Mouse (Mus musculus): ENCODE data around the gene Ndufs3.

Gene Ndufs3

GRCm38 (mm10) chr2:90904076-90904855, at the start of gene Ndufs3, which contains the start of gene Kbtbd4:
TSS of gene Ndufs3 (minus strand) at chr2:90904827.
TSS of gene Kbtbd4 (plus strand) at chr2:90904740.
- peak; percentile 91 to 92 for DNase-seq

DNA sequence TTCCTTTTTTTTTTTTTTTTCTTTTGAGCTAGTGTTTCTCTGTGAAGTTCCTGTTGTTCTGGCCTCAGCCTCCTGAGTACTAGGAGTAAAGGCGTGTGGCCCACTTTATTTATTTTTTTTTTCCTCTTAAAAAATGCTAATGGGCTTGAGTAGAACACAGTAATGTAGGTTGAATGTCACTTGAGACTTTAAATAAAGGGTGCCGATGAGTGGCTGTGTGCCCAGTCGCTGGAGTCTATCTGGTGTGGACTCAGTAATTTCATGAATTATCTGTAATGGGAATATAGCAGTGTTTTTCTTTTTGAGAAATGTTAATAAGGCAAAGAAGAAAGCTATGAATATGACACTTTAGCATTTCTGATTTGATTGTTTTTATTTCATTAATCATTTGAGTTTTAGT, 48.8 kb upstream of the Ndufs3 start:
- no peak for DNase-seq

DNA sequence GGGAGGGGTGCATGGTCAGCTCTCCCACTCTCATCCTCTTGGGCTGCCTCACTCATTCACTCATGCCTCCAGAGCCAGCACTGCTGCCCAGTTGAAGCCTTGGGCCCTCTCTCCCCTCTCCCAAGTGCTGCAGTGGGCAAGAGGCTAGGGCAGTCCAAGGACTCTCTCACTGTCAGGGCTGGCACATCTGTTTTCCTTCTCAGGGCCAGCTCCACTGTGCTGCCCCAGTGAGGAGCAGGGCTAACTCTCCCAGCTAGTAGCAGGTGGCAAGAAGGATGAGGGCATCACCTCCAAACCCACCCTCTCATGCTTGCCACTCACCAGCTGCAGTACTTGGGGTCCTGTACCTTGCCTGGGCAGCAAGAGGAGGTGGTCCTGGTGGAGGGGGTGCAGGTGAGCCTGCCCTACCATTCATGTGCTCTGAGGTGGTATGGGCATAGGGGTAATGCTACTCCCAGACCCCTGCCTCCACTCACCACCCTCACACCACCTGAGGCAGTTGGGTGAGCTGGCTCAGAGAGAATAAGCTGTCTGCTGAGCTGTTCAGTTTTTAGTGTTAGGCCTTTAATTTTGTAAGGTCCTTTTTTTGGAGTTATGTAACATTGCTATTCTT, 46.1 kb upstream of the Ndufs3 start:
- DNase-seq, result no peak

GRCm38 (mm10) chr2:90950149-90950548, 45.5 kb upstream of the Ndufs3 start:
- no peak for DNase-seq

- no peak for DNase-seq
These were observed 37.1 kb upstream of the Ndufs3 start for GRCm38 (mm10) chr2:90941744-90942143.

- DNase-seq, result peak; percentile 84 to 92
These were observed 35.9 kb upstream of the Ndufs3 start, which contains the start of gene Celf1 for GRCm38 (mm10) chr2:90940233-90941229. TSS of gene Celf1 (plus strand) at chr2:90940382.

DNA sequence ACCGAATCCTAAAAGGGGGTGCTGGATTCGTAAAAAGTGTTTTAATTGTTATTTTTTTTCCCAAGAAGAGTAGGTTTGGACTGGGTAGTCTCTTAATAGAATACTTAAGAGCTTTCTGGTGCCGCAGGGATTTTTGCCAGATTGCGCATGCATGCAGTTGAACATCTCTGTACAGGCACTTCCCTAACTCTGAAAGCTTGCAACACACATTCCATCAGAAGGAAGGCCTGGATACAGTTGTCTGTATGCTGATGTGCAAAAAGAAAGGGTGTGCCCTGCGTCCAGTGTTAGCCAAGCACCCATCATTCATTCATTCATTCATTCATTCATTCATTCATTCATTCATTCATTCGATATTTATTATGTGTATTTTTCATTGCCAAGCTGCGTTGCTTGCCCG, 35.1 kb upstream of the Ndufs3 start:
- DNase-seq, result peak in 1 of 2 experiments; percentile 11

DNA sequence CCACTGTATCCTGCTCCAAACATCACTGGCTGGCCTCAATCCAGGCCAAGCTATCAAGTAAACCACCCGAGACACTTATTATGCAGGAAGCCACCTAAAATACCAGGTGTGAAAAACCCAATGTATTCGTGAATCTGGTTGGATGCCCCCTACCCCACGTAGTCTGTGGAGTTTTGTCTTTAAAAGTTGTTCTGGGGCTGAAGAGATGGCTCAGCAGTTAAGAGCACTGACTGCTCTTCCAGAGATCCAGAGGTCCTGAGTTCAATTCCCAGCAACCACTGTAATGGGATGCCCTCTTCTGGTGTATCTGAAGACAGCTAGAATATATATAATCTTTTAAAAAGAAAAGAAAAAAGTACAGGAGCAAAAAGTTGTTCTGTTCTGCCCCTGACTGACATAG, 33.7 kb upstream of the Ndufs3 start:
- DNase-seq, result no peak

- DNase-seq, result no peak
These were observed 27.6 kb upstream of the Ndufs3 start for GRCm38 (mm10) chr2:90932273-90932672.

DNA sequence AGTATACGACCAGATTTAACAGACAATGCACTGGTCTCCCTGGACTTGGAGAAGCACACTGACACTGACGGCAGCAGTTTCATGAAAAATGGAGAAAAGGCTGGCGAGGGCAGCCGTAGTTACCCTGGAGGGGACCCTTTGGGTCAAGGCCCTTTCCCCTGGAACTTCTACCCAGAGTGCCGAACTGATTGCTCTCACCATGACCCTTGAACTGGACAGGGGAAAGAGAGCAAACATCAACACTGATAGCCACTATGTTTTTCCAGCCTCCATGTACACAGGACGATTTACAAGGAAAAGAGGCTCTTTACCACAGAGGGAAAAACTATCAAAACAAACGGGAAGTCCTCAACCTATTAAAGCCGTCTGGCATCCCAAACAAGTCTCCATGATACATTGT, 27.2 kb upstream of the Ndufs3 start:
- no peak for DNase-seq

DNA sequence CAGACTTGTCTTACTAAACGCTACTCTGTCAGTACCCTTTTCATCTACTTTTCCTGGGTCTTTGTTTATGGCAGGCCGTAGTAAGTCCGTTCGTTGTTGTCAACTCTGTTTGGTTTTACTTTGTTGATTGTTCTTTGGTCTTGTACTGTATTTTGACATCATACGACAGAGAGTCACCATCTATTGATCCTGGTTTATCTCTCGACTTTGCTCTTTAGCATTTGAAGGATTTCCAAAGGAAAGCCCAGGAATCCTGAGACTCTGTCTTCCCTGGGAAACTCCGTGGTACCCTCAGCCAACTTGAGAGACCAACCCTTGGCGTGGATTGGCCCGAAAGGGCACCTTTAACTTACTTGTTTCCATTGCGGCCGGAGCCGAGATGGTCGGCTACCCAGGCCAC, 23.9 kb upstream of the Ndufs3 start:
- no peak for DNase-seq

DNA sequence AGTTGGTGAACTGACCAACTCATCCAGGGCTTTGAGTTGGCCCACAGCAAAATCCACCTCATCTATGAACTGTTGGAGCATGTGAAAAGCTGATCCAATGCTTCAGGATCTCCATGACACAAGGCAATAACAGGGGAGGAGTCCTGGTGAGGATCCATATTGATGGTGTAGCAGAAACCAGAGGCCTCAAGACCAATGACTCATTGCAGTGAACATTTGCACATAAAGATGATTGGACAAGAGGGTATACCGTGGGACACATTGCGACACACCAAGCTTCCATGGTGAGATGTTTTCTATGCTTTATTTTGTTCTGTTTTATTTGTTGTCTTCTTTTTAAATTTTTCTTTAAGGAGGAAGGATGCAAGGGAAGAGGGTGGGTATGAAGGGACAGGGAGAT, 18.0 kb upstream of the Ndufs3 start:
- no peak for DNase-seq

GRCm38 (mm10) chr2:90921178-90921577, 16.6 kb upstream of the Ndufs3 start:
- DNase-seq, result no peak

DNA sequence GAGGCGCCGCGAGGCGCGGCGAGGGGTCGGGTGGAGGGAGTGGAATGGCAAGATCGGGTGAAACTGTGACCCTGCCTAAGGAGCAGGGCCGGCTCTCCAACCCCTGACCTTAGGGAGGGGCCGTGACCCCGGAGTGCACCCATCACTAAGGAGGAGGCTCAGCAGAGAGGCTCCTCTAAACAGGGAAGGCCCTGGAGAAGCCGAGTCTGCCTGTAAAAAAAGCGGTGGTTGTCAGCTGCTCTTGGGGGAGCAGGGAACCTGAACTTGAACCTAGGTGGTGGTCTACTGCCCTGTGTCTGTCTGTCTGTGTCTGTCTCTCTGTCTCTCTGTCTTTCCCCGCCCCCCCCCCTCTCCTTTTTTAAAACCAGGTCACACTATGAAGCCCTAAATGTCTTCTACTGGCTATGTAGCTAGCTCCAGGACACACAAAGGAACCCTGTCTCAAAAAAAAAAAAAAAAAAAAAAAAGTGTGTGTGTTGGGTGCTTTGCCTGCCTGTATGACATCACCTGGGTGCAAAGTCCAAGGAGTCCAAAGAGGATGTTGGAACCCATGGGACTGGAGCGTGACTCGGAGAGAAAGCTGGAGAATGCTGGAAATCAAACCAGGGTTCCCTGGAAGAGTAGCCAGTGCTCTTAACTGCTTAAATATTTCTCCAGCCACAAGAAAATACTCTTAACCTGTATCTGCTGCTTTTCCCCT, 13.5 kb upstream of the Ndufs3 start:
- DNase-seq, result peak; percentile 86 to 91

DNA sequence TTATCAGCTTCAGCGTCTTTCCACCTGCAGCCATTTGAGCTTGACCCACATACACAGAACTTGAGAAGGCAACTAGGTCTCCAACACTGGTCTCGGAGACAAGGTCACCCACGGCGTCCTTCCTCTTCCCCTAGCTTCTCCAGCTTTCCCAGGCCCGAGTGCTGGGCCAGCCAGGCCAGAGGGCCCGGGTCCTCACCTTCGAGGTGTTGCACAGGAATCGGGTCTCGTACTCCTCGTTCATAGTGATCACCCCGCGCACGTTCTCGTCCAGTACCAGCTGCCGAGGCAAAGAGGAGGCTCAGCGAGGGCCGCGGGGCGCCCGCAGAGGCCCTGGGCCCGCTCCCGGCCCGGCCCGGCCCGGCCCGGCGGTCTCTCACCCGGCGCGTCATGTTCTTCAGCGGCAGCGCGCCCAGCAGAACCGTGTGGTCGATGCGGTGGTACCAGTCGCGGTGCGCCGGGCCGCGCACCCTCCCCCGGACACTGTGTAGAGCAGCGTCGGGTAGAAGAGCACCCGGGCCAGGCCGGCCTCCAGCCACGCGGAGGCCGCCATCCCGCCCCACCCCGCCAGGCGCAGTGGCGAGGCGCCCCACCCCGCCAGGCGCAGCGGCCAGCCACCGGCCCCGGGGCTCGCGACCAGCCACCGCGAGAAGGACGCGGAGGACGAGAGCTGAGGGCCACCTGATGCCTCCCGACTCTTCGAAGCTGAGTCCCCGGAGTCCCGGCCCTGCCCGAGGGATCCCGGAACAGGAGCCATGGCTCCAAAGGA, 12.8 kb upstream of the Ndufs3 start:
- DNase-seq, result peak; percentile 66 to 86

GRCm38 (mm10) chr2:90916560-90917232, 12.1 kb upstream of the Ndufs3 start:
- no peak for DNase-seq

DNA sequence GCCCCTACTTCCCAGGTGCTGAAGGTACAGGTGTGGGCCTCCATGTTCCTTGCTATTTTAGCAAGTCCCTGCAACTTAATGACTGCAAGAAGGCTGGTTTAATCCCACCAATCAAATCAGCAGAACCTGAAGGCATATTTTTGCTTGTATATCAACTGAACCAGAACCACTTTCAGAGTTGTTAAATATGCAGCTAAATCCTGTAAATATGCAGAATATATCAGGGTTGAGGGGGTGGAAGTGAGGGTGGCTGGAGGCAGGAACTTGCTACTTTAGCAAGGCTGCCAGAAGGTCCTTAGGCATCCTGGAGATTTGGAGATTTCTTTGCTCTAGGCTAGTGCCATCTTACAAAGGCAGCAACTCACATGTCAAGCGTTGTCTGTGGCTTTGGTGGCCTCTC, 10.9 kb upstream of the Ndufs3 start:
- no peak for DNase-seq

GRCm38 (mm10) chr2:90913671-90914070, 9.0 kb upstream of the Ndufs3 start:
- peak; percentile 59 to 69 for DNase-seq

GRCm38 (mm10) chr2:90911668-90912067, 7.0 kb upstream of the Ndufs3 start:
- no peak for DNase-seq

GRCm38 (mm10) chr2:90910861-90911260, 6.2 kb upstream of the Ndufs3 start:
- DNase-seq, result no peak

DNA sequence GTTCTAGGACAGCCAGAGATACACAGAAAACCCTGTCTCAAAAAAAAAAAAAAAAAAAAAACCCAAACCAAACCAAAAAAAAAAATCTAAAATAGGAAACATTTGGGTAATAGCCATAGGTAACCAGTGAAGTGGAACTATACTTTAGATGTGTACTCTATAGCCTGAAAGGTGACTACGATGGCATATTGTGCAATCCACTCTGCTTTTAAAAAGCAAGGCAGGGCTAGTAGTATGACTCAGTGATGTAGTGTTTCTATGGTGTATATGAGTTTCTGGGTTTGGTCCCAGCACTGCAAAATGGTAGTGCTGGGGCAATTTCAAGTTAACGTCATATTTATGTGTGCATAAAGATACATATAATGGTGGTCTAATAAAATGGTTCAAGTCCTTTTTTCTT, 2.1 kb upstream of the Ndufs3 start:
- DNase-seq, result no peak

All from kidney, postnatal 36 days (tissue).